Mouse (Mus musculus): ENCODE results near the gene Vav2. TPM values are rescaled to one million over a fixed set of nuclear protein-coding genes. Genes with fewer than 3 reads are reported as not detected.

Gene Vav2
- polyA plus RNA-seq, 1 experiment from 2014 or later, result 9.2 TPM

DNA sequence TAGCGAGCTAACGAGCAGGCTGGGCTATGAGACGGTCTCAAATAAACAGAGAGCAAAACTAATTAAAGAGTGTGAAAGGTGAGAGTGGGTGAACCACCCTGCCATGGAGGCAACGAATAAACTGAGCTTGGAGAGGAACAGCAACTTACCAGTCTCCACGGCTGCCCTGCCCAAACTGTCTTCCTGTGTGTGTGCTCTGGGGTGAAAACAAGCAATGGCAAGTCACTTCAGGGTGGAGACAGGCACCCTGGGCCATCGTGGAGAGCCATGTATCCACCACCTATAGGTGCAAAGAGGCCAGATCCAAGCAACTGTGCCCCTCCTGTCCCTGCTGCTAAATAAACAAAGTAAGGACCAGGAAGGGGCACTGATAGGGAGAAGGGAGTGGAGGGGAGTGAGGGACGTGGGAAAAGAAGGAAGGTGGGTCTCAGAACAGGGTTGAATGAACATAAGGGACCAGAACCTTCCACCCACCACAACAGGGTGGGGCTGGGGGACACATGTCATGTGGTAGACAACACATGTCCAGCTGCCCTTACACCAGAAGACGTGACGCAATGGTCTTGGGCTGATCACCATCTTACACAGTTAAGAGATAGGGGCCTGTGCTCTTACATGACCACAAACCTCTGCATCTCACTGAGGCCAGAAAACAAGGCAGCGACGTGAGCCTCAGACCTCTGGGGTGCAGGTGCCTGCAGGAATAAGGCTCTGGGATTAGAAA is 11.6 kb downstream of the Vav2 start:
- no peaks in the 10 kb centered on the region for H3K9me3 ChIP-seq (replicated peaks; ENCODE audit: control insufficient read depth, low read length, poor library complexity, severe bottlenecking)
- H3K9ac ChIP-seq (ENCODE audit: low read depth, low read length), result no peak overlapping the region; the same call in 1 of the 2 replicates
- 71% methylated on average over 11 of the region's 11 CpGs for WGBS
- peaks cover 42% of the 10 kb centered on the region for H3K4me1 ChIP-seq (ENCODE audit: control insufficient read depth, insufficient read depth, low read length)
- no peaks in the 10 kb centered on the region for H3K27me3 ChIP-seq (ENCODE audit: control insufficient read depth, insufficient read depth, low read depth, low read length)
- H3K4me2 ChIP-seq (ENCODE audit: low read length), result no peak overlapping the region
- no peak overlapping the region for H3K4me3 ChIP-seq (ENCODE audit: low read depth, low read length)
- no peak overlapping the region for H3K27ac ChIP-seq (ENCODE audit: low read length)
- no peaks in the 10 kb centered on the region for H3K36me3 ChIP-seq (ENCODE audit: control insufficient read depth, insufficient read depth, low read length)
- ATAC-seq, result no peak

DNA sequence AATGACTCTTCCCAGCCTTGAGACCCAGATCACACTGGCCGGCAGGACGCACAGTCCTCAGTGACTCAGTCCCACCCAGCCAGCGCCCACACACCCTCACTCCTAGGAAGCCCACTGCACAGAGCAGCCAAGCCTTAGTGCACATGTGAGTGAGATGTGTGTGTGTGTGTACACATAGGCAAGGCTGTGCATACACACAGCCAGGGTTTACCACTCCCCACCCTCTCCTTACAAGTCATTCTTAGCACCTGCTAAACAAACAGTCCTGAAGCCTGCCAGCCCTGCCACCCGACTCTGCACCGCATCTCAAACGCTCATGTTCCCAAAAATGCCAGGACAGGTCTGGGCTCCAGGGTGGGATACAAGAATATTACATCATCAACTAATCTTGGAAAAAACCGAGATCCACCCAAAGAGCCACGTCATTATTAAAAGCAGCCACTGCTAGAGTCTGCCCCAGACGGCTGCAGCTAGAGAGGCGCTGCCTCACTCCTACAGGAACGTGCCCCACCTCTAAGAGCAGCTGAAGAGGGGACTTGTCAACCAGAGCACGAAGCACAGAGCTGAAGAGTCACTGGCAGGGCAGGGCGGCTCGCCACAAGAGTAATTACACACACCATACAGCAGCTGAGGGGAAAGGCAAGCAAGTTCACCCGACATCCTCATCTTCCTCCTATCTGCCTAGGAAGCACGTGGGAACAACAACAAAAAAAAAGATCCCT is 12.7 kb downstream of the Vav2 start:
- no peaks in the 10 kb centered on the region for H3K27me3 ChIP-seq (ENCODE audit: control insufficient read depth, insufficient read depth, low read depth, low read length)
- no peaks in the 10 kb centered on the region for H3K36me3 ChIP-seq (ENCODE audit: control insufficient read depth, insufficient read depth, low read length)
- H3K27ac ChIP-seq (ENCODE audit: low read length), result peak overlapping the region; percentile 45; the same call in 1 of the 2 replicates
- peak; percentile 63 for ATAC-seq
- WGBS, result 13% methylated on average over 16 of the region's 16 CpGs
- peak overlapping the region; percentile 31; the same call in 1 of the 2 replicates for H3K9ac ChIP-seq (ENCODE audit: low read depth, low read length)
- peaks cover 42% of the 10 kb centered on the region for H3K4me1 ChIP-seq (ENCODE audit: control insufficient read depth, insufficient read depth, low read length)
- no peak overlapping the region for H3K4me3 ChIP-seq (ENCODE audit: low read depth, low read length)
- peak overlapping the region; percentile 25 for H3K4me2 ChIP-seq (ENCODE audit: low read length)
- no peaks in the 10 kb centered on the region for H3K9me3 ChIP-seq (replicated peaks; ENCODE audit: control insufficient read depth, low read length, poor library complexity, severe bottlenecking)

DNA sequence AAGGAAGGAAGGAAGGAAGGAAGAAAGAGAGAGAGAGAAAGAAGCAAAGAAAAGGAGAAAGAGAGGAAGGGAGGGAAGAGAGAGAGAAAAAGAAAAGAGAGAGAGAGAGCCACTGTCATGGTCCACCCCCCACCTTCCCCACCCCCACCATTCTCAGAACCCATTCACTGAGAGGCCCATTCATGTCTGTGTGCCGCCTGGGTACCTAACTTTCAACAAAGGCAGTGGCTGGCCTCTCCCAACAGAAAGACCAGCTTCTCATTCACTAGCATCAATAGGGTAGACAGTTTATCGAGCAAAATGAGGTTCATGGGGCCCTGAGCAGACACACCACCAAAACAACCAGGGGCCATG is 13.3 kb downstream of the Vav2 start:
- no peaks in the 10 kb centered on the region for H3K27me3 ChIP-seq (ENCODE audit: control insufficient read depth, insufficient read depth, low read depth, low read length)
- no peak overlapping the region for H3K4me3 ChIP-seq (ENCODE audit: low read depth, low read length)
- 6% methylated on average over 2 of the region's 2 CpGs for WGBS
- peaks cover 40% of the 10 kb centered on the region for H3K4me1 ChIP-seq (ENCODE audit: control insufficient read depth, insufficient read depth, low read length)
- H3K27ac ChIP-seq (ENCODE audit: low read length), result peak overlapping the region; percentile 45; the same call in 1 of the 2 replicates
- no peaks in the 10 kb centered on the region for H3K9me3 ChIP-seq (replicated peaks; ENCODE audit: control insufficient read depth, low read length, poor library complexity, severe bottlenecking)
- H3K36me3 ChIP-seq (ENCODE audit: control insufficient read depth, insufficient read depth, low read length), result no peaks in the 10 kb centered on the region
- no peak overlapping the region for H3K4me2 ChIP-seq (ENCODE audit: low read length)
- no peak for ATAC-seq
- H3K9ac ChIP-seq (ENCODE audit: low read depth, low read length), result no peak overlapping the region

DNA sequence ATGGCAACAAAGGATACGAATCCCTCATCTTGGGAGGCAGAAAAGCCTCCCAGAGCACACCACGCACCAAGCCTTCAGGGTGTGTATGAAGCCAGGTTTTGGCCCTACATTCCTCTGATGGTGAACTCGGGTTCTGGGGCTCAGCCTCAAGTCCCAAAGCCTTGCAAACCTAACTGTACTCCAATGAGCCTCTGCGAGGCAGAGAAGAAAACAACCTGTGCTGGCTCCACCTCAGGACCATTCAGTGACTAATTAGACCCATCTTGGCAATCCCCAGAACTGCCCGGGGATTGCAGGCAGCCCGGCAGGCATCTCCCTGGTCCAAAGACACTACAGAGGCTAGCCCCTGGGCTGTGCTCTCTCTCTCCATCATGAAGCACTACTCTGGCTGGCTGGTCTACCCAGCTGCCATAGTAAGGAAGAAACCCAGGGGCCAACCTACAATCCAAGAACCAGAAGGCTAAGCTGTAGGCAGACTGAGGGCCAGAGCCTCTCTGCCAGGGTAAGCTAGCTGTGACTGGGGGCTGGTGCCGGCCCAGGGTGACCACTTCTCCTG is 14.5 kb downstream of the Vav2 start:
- Histone ChIP-seq H3K4me3 (ENCODE audit: low read depth, low read length) (no peak overlapping the region), H3K27ac (ENCODE audit: low read length) (peak overlapping the region; percentile 44), H3K9ac (ENCODE audit: low read depth, low read length) (no peak overlapping the region), H3K9me3 (replicated peaks; ENCODE audit: control insufficient read depth, low read length, poor library complexity, severe bottlenecking) (no peaks in the 10 kb centered on the region), H3K4me1 (ENCODE audit: control insufficient read depth, insufficient read depth, low read length) (peaks cover 39% of the 10 kb centered on the region), H3K4me2 (ENCODE audit: low read length) (no peak overlapping the region), H3K36me3 (ENCODE audit: control insufficient read depth, insufficient read depth, low read length) (no peaks in the 10 kb centered on the region), H3K27me3 (ENCODE audit: control insufficient read depth, insufficient read depth, low read depth, low read length) (no peaks in the 10 kb centered on the region)
- 0 out of 2 replicates have a peak, but pooled peaks have one; percentile 6 for ATAC-seq
- 10% methylated on average over 7 of the region's 7 CpGs for WGBS

DNA sequence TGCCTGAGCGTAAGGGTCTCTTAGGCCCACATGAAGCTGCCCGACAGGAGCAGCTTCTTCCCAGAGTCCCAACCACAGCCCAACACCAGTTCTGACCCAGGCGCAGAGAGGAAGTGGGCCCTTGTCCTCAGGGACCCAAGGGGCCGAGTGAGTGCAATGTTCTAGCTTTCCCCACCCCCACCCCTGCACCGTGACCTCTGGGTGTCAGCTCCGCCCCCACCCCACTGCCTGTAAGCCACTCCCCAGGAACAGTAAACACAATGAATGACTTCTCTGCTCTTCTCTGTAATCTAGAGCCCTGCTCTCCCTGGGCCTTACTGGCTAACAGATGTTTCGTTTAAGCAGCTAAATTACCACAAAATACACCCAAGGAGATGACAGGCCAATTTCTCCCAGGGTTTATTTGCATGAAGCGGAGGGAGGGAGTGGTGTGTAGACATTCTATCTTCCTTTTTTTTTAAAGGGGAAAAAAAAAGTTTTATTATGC is 15.1 kb downstream of the Vav2 start:
- Histone ChIP-seq H3K36me3 (ENCODE audit: control insufficient read depth, insufficient read depth, low read length) (no peaks in the 10 kb centered on the region), H3K4me2 (ENCODE audit: low read length) (no peak overlapping the region), H3K4me3 (ENCODE audit: low read depth, low read length) (no peak overlapping the region), H3K27ac (ENCODE audit: low read length) (peak overlapping the region; percentile 48), H3K4me1 (ENCODE audit: control insufficient read depth, insufficient read depth, low read length) (peaks cover 39% of the 10 kb centered on the region), H3K9ac (ENCODE audit: low read depth, low read length) (no peak overlapping the region), H3K9me3 (replicated peaks; ENCODE audit: control insufficient read depth, low read length, poor library complexity, severe bottlenecking) (no peaks in the 10 kb centered on the region), H3K27me3 (ENCODE audit: control insufficient read depth, insufficient read depth, low read depth, low read length) (no peaks in the 10 kb centered on the region)
- ATAC-seq, result no peak
- WGBS, result 16% methylated on average over 8 of the region's 8 CpGs

DNA sequence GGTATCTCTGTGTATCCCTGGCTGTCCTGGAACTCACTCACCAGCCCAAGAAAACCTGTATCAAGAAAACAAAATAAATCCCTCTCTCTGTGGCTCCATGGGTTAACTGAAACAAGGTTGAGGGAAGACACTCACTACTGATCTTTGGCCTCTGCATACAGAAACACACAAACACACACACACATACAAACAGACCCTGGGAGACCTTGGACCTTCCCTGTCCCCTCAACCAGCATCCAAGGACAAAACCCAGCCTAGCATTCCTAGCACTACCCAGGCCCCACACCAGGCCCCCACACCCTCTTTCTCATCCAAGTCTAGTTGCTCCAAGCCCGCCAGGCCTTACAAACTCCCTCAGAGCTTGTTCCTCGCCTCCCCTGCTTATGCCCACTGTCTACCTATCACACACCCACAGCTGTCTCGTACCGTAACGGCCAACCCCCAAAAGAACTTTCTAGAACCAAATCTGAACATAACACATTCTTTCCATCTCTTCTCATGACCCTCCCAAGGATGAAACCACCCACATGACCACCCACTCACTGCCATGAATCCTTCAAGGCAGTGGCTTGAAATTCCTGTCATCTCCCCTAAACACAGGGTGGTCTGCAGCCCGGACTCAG is 16.2 kb downstream of the Vav2 start:
- peaks cover 39% of the 10 kb centered on the region for H3K4me1 ChIP-seq (ENCODE audit: control insufficient read depth, insufficient read depth, low read length)
- no peaks in the 10 kb centered on the region for H3K27me3 ChIP-seq (ENCODE audit: control insufficient read depth, insufficient read depth, low read depth, low read length)
- no peak overlapping the region for H3K4me2 ChIP-seq (ENCODE audit: low read length)

DNA sequence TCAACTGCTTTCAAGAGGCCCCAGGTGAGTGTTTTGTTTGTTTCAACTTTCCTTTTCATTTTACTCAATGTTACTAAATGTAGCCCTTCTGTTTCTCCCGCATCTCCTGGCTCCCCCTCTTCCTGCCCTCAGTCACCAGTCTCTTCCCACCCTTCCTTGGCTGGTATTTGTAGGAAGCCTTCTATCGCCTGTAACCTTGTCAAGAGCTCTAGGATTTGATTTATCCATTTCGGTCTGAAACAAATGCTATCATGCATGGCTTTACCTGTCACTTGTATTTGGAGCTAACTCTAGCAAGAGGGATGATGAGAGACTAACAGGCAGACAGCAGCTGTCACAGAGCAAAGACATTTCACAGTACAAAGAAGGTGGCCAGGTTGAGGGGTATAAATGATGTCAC is 18.6 kb downstream of the Vav2 start:
- peaks cover 20% of the 10 kb centered on the region for H3K4me1 ChIP-seq (ENCODE audit: control insufficient read depth, insufficient read depth, low read length)
- no peak overlapping the region for H3K4me3 ChIP-seq (ENCODE audit: low read depth, low read length)
- no peaks in the 10 kb centered on the region for H3K36me3 ChIP-seq (ENCODE audit: control insufficient read depth, insufficient read depth, low read length)
- ATAC-seq, result no peak
- H3K27ac ChIP-seq (ENCODE audit: low read length), result no peak overlapping the region
- H3K4me2 ChIP-seq (ENCODE audit: low read length), result no peak overlapping the region
- H3K9me3 ChIP-seq (replicated peaks; ENCODE audit: control insufficient read depth, low read length, poor library complexity, severe bottlenecking), result no peaks in the 10 kb centered on the region
- H3K9ac ChIP-seq (ENCODE audit: low read depth, low read length), result no peak overlapping the region
- 80% methylated on average over 3 of the region's 3 CpGs for WGBS
- no peaks in the 10 kb centered on the region for H3K27me3 ChIP-seq (ENCODE audit: control insufficient read depth, insufficient read depth, low read depth, low read length)

More for the DNA sequence above, 16.2 kb downstream of the Vav2 start:
- WGBS, result 92% methylated on average over 6 of the region's 6 CpGs
- no peak overlapping the region for H3K9ac ChIP-seq (ENCODE audit: low read depth, low read length)
- no peak overlapping the region for H3K27ac ChIP-seq (ENCODE audit: low read length)
- H3K9me3 ChIP-seq (replicated peaks; ENCODE audit: control insufficient read depth, low read length, poor library complexity, severe bottlenecking), result no peaks in the 10 kb centered on the region
- H3K4me3 ChIP-seq (ENCODE audit: low read depth, low read length), result no peak overlapping the region
- no peaks in the 10 kb centered on the region for H3K36me3 ChIP-seq (ENCODE audit: control insufficient read depth, insufficient read depth, low read length)
- ATAC-seq, result no peak

DNA sequence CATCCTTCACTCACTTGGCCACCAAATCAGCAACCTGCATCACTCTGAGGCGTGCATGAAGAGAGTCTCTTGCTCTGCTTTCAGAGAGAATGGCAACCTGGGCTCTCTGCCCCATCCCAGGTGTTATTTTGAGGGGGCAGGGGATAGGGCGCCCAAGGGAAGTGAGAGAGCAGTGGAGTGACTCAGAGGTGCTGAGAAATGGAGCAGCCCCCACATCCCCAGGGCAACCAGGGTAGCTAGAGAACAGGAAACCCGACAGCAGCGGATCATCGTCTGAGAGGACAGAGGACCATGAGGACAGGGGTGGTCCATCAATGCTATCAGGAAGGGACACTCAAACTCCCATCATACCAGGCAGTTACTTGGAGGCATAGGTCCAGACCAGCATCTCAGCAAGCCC is 19.9 kb downstream of the Vav2 start:
- H3K4me1 ChIP-seq (ENCODE audit: control insufficient read depth, insufficient read depth, low read length), result peaks cover 10% of the 10 kb centered on the region
- H3K27me3 ChIP-seq (ENCODE audit: control insufficient read depth, insufficient read depth, low read depth, low read length), result no peaks in the 10 kb centered on the region
- H3K9ac ChIP-seq (ENCODE audit: low read depth, low read length), result no peak overlapping the region
- WGBS, result 91% methylated on average over 5 of the region's 5 CpGs
- H3K36me3 ChIP-seq (ENCODE audit: control insufficient read depth, insufficient read depth, low read length), result no peaks in the 10 kb centered on the region
- no peak overlapping the region for H3K4me2 ChIP-seq (ENCODE audit: low read length)
- no peak for ATAC-seq
- H3K27ac ChIP-seq (ENCODE audit: low read length), result no peak overlapping the region
- H3K9me3 ChIP-seq (replicated peaks; ENCODE audit: control insufficient read depth, low read length, poor library complexity, severe bottlenecking), result no peaks in the 10 kb centered on the region
- H3K4me3 ChIP-seq (ENCODE audit: low read depth, low read length), result no peak overlapping the region

All from midbrain, embryonic 16.5 days (tissue).